Mouse (Mus musculus): Measurements from ENCODE around the gene Fgfr2.

Fgfr2 gene

DNA sequence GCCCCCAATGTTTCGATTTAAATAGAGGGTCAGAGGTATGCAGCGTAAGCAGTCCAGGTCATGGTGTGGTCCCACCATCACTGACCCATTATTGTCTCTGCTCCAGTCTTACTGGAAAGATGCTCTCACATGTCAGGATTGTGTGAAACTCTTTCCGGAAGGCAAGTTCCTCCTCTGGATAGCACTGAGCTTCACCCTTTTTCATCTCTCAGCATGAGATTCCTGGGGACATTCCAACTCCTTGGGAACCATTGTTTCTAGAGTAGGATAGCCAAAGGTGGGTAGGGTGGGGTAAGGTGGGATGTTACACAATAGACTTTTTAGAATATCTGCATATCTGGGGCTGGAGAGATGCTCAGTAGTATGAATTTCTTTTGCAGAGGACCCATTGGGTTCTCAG, 2177.4 kb downstream of the Fgfr2 start:
- DNase-seq = no peak

DNA sequence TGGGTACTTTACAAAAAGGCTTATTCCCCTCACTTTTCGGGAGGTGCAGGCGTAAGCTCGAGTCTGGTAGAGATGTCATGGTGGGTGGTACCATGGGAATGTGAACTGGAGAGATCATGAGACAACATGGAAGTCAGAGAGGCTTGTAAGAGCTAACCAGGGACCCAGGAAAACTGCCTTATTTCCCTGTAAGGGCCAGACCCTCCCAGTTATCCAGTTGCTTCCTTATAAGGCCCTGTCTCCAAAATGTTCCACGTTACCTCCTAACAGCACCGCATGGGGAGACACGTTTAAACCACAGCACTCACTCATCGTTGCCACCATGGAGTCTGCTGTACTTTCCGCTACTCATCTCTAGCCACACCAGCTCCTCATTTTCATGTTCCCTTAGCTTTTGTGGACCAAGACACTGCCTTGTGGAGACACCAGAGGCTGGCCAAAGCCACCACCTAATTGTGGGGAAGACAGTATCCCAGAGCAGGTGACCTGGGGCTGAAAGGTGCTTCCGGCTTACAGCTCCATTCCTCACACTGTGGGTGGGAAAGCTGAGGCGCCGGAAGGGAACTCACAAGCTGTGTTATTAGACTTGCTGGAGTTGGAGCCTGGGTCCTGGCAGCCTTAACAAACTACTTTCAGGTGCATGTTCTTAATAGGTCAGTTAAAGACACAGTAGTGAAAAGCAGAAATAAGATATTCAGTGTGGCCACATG, 2178.2 kb downstream of the Fgfr2 start:
- no peak for DNase-seq

DNA sequence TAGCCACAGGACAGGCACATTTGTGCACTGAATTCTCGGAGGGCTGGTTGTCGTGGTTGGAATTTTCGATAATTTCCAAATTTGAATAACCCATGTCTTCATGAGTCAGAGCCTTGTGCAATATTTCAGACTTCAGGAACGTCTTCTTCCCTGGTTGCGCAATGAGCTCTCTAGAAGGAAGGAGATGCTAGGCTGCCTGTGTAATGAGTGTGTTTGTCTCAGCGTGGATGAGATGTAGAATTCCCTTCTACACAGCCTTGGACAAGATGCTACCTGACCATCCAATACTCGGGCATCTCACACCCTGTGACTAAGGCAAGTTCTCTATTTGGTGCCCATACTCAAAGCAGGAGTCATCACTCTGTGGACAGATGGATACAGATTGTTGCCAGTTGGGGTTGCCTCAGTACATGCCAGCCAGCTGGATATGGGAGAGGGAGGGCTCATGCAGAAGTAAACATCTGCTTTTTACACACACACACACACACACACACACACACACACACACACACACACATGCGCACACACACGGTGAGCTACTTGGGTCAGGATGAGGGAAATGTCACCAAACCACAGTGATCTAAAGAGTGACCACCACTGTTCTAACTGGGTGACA, 2179.8 kb downstream of the Fgfr2 start:
- no peak for DNase-seq

DNA sequence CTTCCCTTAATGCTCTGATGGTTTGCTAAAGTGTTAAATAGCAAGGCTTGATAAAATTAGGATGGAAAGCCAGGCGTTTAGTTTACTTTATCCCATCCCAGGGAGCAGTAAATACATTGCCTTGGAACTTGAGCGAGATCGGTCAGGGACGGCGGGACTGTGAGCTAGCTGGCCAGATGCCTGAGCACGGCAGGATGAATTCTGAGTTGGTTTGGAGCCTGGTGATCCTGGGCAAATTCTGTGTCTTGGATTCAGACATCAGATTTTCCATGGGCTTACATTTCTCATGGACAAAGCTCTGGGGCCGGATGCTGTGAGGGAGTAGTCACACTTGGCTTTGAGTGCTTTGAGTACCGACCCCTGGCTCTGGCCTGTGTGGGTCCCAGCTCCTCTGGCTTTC, 2182.4 kb downstream of the Fgfr2 start:
- peak; percentile 65 to 76 for DNase-seq

DNA sequence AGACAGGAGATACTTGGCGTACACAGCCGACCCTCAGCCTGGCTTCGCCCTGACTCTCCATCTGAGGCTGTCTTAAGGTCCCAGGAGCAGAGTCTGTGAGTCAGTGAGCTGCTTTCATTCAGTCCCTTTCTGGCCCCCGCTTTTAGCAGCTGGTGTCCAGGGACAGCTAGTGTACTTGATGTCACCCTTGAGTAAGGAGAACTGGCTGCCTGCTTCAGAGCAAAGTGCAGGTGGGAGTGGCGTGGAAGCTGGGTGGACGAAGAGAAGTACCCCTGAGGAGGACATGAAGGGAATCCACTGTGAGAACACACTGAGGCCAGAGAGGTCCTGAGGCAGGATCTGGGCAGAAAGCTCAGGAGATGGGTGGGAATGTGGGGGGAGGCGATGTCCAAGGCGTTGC, 2184.3 kb downstream of the Fgfr2 start:
- DNase-seq = no peak

DNA sequence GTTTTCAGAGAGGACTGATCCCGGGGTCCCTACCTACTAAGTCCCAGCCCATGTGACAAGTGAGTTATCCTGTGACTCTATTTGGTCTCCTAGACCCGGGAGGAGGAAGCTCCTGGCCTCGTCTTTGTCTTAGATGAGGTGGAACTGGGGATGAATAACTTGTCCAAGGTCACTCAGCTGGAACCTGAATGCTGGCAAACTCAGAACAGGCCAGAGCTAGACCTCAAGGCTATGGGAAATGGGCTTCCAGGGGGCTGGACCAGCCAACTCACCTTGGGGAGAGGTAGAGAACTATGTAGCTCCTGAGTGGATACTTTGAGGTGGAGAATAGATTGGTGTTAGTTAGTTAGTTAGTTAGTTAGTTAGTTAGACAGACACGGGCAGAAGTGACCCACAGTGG, 2185.1 kb downstream of the Fgfr2 start:
- no peak for DNase-seq

DNA sequence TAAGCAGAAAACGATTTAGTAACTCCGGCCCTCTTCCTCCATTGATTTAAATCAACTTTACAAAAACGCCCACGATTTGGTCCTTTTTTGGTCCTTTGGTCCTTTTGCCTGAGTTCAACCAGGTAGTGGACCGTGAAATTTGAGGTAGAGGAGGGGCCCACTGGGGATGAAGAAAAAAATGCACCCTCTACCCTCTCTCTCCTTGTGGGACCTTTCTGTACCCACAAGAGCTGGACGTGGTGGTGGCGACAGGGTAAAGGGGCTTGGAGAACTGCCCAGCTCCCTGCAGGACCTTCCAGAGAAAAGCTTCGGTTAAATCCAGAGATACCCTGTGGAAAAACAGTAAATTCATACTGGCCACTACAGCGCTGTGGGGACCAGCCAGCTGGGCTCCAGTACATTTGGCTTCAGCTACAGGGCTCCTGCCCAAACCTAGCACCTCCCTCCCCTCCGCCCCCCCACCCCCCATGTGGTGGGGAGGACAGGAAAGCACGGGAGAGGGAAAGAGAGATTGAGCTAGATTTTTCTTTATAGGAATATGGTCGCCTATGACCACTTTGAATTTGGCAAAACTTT, 2185.8 kb downstream of the Fgfr2 start:
- no peak for DNase-seq

DNA sequence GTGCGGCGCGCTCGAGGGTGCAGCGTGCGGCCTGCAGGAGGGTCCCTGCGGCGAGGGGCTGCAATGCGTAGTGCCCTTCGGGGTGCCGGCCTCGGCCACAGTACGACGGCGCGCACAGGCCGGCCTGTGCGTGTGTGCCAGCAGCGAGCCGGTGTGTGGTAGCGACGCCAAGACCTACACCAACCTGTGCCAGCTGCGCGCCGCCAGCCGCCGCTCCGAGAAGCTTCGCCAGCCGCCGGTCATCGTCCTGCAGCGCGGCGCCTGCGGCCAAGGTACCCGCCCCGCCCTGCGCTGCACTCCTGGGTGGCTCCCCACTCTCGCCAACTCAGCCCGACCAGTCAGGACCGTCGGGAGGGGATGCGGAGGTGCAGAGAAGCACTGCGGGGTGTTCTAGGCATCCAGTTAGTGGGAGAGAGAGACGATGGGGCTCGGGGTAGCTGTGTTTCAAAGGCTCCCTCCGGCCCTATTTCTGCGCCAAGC, 2186.6 kb downstream of the Fgfr2 start:
- DNase-seq = peak in 1 of 2 experiments; percentile 35

DNA sequence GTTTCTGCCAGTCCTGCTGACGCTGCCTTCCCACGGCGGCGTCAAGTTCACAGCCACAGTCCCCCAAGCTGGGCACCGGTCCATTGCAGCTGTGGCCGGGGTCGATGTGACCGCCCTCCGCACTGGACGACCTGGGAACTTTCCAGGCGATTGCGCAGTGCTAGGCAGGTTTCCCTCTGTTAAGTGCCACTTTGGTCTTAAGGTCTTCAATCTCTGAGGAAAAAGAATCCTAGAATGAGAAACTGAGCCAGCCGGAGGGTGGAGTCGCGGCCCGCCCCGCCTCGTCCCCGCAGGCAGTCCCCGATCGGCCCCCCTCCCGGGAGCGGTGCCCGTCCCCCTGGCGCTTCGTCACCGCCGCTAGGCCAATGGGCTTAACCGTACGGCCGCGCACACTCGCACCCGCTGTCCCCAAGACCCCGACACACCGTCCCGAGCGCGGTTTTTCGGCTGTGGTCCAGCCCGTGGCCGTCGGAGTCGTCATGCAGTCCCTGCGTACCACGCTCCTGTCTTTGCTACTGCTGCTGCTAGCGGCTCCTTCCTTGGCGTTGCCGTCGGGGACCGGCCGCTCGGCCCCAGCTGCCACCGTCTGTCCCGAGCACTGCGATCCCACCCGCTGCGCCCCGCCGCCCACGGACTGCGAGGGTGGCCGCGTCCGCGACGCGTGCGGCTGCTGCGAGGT, 2187.2 kb downstream of the Fgfr2 start, which contains the start of gene Htra1:
Htra1 (plus strand) TSS at position 319 of the 679 bp plus-strand sequence.
- peak; percentile 55 to 72 for DNase-seq

DNA sequence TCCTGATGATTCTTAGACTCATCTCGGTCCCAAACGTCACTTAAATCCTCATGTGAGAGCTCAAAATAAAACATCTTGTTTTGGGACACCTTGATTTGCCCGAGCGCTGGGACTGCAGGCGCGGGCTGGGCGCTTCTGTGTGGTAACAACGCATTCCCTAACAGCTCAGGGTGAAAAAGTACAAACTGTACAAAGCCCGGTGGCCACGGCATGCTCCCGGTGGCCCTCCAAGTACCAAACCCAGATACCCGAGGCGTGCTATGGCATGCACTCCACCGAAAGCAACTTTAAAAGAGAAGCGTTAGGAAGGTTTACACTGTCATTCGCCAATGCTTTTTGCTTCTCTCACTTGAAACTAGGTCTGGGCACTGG, 2187.7 kb downstream of the Fgfr2 start:
- no peak for DNase-seq

DNA sequence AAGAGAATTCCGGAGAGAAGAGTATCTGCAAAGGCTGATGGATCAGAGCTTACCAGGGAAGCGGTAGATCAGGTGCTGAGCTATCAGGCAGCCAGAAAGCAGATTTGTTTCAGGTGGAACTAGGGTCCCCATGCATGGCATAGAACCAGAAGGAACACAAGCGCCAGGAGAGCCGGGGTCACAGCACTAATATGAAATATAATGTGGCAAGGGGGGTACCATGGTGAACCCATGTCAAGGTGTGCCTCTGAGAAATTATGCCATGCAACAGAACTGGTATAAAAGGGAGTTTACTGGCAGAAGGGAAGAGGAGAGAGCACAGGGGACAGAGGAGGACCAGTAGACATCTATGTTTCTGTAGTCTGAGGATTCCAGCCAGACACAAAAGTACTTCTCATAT, 2188.5 kb downstream of the Fgfr2 start:
- no peak for DNase-seq

DNA sequence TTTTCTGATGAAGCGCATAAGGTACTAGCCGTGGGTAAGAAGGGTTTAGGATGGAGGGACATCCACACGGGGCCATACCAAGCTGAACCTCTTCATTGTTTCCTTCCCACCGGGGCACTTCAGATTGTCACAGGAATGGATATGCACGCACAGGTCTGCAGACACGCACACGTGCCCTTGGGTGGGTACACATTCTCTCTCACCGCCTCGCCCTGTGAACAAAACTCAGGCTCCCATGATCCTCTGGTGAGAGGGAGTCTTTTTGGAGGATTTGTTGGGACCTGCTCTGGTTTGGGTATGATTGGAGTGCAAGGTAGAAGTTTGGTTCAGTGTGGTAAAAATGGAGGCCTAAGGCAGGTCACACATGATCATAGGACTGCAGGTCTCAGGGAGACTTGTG, 2190.2 kb downstream of the Fgfr2 start:
- no peak for DNase-seq

DNA sequence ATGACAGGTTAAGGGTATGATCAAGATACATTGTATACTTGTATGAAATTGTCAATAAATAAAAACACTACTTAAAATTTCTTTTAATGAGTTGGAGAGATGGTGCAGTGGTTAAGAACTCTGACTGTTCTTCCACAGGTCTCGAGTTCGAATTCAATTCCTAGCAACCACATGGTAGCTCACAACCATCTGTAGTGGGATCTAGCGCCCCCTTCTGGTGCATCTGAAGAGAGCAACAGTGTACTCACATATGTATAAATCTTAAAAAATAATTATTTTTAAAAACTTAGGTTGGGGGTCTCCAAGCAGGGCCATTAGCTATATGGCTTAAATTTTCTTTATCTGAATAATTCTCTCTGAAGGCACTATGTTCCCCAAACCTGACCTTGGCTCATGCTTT, 2192.7 kb downstream of the Fgfr2 start:
- DNase-seq = no peak

DNA sequence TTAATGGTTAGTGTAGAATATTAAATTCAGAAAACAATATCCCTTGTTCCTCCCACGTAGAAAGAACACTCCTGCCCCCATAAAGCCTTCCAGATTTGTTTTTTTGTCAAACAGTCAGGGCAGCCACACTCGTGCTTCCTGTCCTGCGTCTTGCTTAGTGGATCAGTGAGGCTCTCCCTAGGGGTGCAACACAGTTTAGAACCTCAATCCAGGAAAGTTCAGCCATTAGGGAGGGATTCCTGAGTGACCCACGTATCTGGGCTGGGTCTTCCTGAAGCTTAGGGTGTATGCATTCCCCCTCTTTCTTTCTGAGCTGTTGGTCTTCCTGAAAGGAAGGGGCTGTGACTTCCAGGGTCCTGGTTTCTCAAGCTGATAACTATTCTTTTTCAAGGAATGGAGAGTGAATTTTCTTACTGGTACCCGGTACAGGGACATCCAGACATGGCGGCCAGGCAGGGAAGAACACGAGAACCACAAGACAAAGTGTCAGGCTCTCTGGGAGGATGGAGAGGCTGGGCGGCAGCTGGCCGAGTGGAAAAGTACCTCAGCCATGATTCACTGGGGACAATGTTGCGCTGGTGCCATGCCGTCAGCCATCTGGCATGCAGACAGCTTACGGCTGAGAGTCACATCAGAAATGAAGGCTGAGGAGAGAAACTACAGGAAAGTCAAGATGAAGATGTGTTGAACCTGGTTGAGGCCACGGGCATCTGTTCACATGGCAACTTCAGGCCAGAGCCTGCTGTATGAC, 2200.0 kb downstream of the Fgfr2 start:
- peak; percentile 43 to 57 for DNase-seq

DNA sequence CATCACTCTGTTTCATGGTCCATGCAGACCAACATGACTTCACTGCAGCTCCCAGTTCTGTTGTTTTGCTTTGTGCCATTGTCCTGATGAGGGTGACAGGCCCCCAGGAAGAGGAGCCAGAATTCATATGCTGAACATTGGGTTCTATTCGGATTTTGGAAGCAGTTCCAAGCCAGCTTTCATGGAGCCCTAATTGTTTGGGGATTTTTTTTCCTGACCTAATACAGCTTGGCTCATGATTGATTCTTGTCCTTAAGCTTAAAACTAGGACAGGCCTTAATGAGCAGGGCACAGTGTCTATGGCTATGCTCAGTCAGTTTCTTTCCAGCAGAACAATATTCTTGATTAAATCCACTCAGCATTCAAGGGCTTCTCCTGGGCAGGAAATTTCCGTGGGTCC, 2204.9 kb downstream of the Fgfr2 start:
- no peak for DNase-seq

DNA sequence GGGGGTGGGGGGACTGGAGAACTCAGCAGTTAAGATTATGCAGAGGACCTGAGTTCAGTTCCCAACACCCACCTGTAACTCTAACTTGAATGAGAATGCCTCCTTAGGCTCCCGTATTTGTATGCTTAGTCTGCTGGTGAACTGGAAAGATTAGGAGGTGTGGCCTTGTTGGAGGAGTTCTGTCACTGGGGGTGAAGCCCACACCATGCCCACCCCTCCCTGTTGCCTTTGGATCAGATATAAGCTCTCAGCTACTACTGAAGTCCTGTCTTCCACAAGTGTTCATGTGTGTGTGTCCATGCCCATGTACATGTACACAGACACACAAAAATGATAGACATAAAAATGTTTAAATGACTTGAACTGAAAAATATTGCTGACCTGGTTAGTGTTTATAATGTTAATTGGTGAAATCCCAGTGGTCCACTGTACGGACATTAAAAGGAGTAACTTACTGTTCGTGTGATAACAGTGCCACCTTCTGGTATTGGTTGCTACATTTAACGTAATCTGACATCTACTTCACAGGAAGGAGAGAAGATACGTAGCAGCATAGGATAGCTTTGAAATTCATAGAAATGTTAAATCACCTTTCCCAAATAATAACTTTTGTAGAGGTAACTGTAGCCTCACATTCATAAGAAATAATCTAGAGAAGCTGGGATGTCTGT, 2208.3 kb downstream of the Fgfr2 start:
- DNase-seq = peak in 1 of 2 experiments; percentile 45

DNA sequence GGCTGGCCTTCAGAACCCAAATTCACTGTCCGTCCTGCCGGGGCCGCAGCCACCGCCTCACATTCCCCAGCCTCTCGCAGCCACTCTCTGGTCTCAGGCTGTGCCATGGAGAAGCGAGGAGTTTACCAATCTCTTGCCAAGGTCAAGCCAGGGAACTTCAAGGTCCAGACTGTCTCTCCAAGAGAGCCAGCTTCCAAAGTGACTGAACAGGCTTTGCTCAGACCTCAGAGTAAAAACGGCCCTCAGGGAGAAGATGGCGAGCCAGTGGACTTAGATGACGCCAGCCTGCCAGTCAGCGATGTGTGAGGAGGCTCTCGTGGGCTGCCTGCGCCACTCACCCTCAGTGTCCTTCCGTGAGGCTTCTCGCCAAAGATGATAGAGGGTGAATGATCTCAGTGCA, 2212.3 kb downstream of the Fgfr2 start:
- DNase-seq = no peak

DNA sequence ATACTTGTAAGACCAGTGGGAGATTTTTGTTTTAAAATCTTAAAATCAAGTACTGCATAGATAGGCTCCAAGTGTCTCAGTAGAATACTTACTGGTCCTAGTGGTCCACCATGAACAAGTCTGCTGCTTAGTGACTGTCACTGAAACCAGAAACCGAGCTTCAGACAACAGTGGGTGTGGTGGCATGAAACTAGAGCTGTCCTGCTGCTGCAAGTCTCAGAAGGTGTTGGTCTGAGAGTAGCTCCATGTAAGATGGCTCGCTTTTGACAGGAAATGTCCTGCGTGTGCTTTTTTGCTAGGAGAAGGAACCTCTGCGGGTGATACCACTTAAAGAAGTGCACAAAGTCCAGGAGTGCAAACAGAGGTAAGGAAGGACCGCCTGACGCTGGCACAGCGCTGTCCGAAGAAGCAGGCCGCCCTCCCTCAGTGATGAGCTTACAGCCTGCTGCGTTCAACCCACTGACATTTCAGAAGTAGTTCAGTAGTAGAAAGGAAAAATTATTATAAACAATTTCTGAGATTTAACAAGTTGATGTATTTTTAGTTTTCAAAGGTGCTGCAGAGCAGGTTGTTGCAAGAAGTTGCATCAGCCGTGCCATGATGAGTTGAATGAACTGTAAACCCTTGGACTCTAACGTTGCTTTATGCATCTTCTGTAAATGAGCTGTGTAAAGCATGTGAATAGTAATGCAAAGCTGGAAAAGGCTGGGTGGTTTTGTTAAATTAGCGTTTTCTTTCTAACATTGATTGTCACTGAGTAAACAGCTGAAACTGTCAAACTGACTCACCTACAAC, 2218.4 kb downstream of the Fgfr2 start:
- DNase-seq = no peak

DNA sequence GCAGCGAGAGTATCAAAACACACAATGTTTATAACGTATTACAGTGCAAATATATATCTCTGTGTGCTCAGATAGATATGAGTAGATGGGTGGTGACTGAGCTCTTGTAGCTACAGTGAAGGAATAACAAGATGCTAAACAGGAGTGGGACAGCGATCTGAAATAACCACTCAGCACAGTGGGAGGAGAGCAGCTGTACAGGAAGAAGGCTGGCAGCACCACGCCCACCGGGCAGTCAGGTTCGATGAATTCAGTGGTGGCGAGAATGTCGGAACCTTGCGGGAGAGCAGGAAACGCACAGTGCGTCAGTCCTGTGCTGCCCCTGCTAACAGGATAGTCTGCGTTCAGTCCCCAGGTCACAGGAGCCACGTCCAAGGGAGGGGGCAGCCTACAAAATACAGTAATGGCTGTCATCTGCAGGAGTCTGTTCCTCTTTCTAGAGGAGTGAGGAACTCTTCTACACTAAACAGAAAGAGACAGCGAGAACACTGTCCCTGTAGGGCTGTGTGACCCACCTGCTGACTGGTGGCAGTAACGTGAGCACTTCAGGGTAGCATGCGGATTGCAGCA, 2219.6 kb downstream of the Fgfr2 start:
- no peak for DNase-seq

DNA sequence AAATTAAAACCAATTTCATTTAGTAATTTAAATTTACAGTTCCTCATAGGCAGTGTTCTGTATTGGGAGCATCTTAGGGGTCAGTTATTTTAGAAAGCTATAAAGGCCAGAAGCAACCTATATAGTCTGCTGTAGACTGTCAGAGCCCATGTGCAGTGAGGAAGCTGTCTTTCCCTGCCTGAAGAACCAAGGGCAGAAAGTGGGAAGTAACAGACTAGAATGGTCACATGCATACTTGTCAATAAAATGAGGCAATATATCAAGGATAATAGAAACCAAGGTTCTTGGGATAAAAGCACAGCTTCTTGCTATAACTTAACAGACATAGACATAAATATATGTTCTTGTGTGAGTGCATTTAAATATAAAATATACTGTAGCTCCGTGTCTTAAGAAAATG, 2220.2 kb downstream of the Fgfr2 start:
- no peak for DNase-seq

DNA sequence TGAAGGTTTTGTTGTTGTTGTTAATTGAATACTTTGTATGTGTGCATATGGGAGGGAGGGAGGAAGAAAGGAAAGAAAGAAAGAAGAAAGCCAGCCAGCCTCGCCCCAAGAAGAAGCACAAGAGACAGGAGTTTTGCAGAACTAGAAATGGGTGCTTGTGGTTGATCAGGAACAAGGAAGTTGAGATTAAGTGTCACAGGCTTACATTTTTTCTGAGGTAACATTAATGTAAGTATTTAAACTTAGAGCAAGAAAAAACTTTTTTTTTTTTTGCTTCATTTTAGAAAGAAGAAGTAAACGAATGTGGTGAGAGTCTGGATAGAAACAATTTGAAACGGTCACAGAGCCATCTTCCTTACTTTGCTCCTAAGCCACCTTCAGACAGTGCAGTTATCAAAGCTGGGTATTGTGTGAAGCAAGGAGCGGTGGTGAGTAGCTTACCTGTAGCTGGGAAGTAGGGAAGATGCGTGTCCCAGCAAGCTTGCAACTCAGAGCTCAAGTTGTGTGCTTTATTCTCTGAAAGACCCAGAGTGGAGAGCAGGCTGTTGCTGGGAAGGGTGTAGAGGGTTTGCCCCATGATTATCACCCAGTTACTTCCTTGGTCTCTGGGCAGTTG, 2222.8 kb downstream of the Fgfr2 start:
- DNase-seq = no peak
